Mouse (Mus musculus) neural tube, embryonic 13.5 days (tissue): Measurements from ENCODE around the gene Pip5k1c. TPM values are rescaled to one million over a fixed set of nuclear protein-coding genes. Genes with fewer than 3 reads are reported as not detected.
A peak's percentile ranks its signal among the peaks of the same experiment; 100 is the strongest.

Source experiments
- ATAC-seq: fragments of 200-750 bp; cut with Nextera tagmentation; 2 replicates; pipeline ENCODE4 v1.8.0; 2017; ENCODE audit warnings: low read depth, mild to moderate bottlenecking, moderate TSS enrichment, moderate library complexity
- H3K27ac ChIP-seq: fragments of 300-500 bp; sonication (generic); replicated peaks from 2 replicates; pipeline ENCODE4 v1.5.1; 2015; ENCODE audit warnings: moderate library complexity, mild to moderate bottlenecking, inconsistent platforms
- H3K27me3 ChIP-seq: fragments of 300-500 bp; sonication (generic); 2 replicates; pipeline ENCODE4 v1.6.1; 2015; ENCODE audit warnings: mild to moderate bottlenecking, inconsistent platforms
- H3K36me3 ChIP-seq: fragments of 300-500 bp; sonication (generic); 2 replicates; pipeline ENCODE4 v1.6.1; 2015; ENCODE audit warnings: mild to moderate bottlenecking, inconsistent platforms
- H3K4me1 ChIP-seq: fragments of 300-500 bp; sonication (generic); replicated peaks from 2 replicates; pipeline ENCODE4 v1.6.1; 2015; ENCODE audit warnings: inconsistent platforms
- H3K4me2 ChIP-seq: fragments of 300-500 bp; sonication (generic); 2 replicates; pipeline ENCODE4 v1.6.1; 2015; ENCODE audit warnings: inconsistent platforms, mild to moderate bottlenecking, moderate library complexity
- H3K4me3 ChIP-seq: fragments of 300-500 bp; sonication (generic); 2 replicates; pipeline ENCODE4 v1.5.1; 2015; ENCODE audit warnings: mild to moderate bottlenecking, inconsistent platforms
- H3K9ac ChIP-seq: fragments of 300-500 bp; sonication (generic); 2 replicates; pipeline ENCODE4 v1.6.1; 2015; ENCODE audit warnings: moderate library complexity, mild to moderate bottlenecking, inconsistent platforms
- H3K9me3 ChIP-seq: fragments of 300-500 bp; sonication (generic); 2 replicates; pipeline ENCODE4 v1.6.1; 2016; ENCODE audit warnings: inconsistent platforms
- WGBS: fragments of 180-500 bp; shearing (Covaris S2); methylation state at CpG from one replicate; pipeline ENCODE4 v1.1.7; 2015; 5-methylcytosine and 5-hydroxymethylcytosine counted together
- polyA plus RNA-seq: library from polyadenylated mRNA; unstranded; fragments of >200 nt; fragmentation: Nextera tagmentation; extraction: Ambion mirVana; gene quantifications from 2 replicates; pipeline ENCODE4 v1.2.1, GENCODE M21; 2015

Gene Pip5k1c
- polyA plus RNA-seq, 1 experiment from 2014 or later: 102 TPM

DNA sequence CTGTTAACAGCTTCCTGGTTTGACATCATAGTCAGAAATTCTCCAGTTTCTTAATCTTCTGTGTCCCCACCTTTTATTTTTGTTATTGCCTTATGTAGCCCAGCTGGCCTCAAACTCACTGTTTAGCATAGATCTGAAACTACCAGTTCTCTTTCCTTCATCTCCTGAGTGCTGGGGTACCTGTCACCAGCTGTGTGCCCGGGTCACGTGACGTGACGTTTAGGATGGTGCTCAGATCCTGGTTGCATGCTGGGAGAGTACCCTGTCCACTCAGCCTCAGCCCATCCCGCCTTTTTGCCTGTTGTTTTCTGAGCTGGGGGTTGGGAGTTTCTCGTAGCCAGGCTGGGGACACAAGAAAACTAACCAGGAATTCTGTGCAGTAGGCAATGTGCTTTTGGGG lies 4.5 kb downstream of the Pip5k1c start:
- ATAC-seq: no peak
- H3K4me2 ChIP-seq: no peak overlapping the region
- 79% methylated on average over 6 of the region's 6 CpGs for WGBS
- 0 out of 2 replicates have a peak overlapping the region, but pooled peaks have one; percentile 56 for H3K27ac ChIP-seq
- H3K9ac ChIP-seq: no peak overlapping the region
- no peaks in the 10 kb centered on the region for H3K9me3 ChIP-seq
- no peaks in the 10 kb centered on the region for H3K27me3 ChIP-seq
- peaks cover 56% of the 10 kb centered on the region for H3K4me1 ChIP-seq
- H3K36me3 ChIP-seq: 0 out of 2 replicates have a peak, but pooled peaks cover 2% of the 10 kb centered on the region
- H3K4me3 ChIP-seq: no peak overlapping the region

DNA sequence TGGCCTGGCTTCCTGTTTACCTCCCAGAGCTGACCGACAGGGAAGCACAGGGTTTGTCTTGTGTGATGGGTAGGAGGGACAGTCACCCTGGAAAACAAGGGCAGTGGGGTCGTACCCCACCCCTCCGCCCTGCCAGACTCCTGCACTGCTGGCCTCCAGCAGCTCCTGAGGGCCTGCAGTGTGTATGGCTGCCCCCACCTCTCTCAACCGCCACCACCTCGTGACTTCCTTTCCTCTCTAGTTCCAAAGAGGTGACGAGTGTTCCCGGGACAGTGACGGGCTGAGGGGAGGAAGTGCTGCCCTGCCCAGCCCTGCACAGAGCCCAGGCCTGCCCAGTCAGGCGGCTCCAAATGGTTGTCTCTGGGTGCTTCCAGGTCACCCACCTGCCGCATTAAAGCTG lies 5.1 kb downstream of the Pip5k1c start:
- Histone ChIP-seq H3K9ac (no peak overlapping the region), H3K4me1 (peaks cover 62% of the 10 kb centered on the region), H3K36me3 (0 out of 2 replicates have a peak, but pooled peaks cover 2% of the 10 kb centered on the region), H3K9me3 (no peaks in the 10 kb centered on the region), H3K4me3 (no peak overlapping the region), H3K27me3 (no peaks in the 10 kb centered on the region), H3K4me2 (no peak overlapping the region), H3K27ac (0 out of 2 replicates have a peak overlapping the region, but pooled peaks have one; percentile 56)
- ATAC-seq: no peak
- 69% methylated on average over 10 of the region's 10 CpGs for WGBS

DNA sequence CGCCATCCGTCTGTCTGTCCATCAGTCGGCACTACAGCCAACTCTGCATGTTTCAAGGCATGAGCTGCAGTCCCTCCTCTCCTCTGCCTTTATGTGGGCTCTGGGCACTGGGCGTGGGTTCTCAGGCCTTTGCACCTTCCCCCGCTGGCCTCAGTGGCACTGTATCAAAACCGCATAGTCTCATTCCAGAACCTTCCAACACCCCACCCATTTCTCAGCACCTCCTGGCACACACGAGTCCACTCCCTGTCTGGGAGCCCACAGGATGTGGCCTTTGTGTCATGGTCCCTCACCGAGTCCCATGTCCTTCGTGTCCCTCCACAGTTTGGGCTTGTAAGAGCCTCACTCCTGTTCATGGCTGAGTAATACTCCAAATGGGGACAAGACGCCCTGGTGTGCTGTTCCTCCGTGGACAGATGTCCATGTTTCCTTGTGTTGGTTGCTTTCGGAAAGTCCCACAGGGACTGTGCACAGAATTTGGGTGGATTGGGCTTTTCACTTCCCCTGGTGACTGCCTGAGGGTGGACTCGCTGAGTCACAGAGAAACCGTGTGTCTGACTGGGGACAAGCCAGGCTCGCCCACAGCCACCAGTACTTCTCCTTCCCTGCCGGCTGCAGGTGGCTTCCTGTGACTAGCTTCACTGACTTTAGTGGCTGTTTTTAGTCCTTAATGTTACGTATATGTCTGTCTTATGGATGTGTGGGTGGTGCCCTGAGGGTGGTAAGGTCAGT lies 5.8 kb downstream of the Pip5k1c start:
- Histone ChIP-seq H3K27ac (no peak overlapping the region), H3K36me3 (0 out of 2 replicates have a peak, but pooled peaks cover 2% of the 10 kb centered on the region), H3K4me2 (no peak overlapping the region), H3K27me3 (no peaks in the 10 kb centered on the region), H3K9ac (no peak overlapping the region), H3K4me1 (peaks cover 67% of the 10 kb centered on the region), H3K4me3 (no peak overlapping the region), H3K9me3 (no peaks in the 10 kb centered on the region)
- ATAC-seq: no peak
- 96% methylated on average over 17 of the region's 17 CpGs for WGBS

DNA sequence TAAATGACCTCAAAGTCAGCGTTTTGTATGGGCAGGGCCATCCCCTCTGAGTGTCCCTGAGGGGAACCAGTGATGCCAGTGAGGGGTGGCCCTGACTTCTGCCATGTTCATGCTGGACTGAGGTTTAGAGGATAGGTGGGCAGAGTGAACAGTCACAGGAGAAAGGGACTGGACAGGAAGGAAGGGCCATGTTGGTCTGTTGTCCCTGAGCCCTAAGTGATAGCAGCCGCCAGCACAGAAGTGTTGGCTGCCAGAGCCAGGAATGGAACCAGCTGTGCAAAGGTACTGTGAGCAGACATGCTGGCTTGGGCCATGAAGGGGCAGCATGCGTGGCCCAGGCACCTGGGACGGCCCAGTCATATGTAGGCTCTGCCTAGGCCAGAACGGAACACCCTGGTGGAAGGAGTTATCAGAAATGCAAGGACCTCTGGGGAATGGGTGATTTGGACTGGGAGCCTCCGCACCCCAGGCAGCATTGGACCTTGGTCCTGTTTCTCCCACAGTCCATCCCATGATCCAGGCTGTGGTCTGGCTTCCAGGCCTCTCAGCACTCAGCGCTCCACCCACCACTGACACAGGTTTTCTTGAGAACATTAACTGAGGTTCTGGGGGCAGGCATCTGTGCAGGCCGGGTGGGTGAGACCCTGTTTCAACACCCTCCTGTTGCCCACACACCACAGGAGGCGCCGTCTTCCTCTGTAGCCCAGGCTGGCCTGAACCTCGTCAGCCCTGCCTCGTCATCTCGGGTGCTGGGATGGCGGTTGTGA lies 7.0 kb downstream of the Pip5k1c start:
- Histone ChIP-seq H3K9ac (0 out of 2 replicates have a peak overlapping the region, but pooled peaks have one; percentile 41), H3K36me3 (0 out of 2 replicates have a peak, but pooled peaks cover 2% of the 10 kb centered on the region), H3K4me2 (no peak overlapping the region), H3K27ac (no peak overlapping the region), H3K9me3 (no peaks in the 10 kb centered on the region), H3K27me3 (no peaks in the 10 kb centered on the region), H3K4me1 (peaks cover 58% of the 10 kb centered on the region), H3K4me3 (no peak overlapping the region)
- no peak for ATAC-seq
- 91% methylated on average over 14 of the region's 14 CpGs for WGBS

DNA sequence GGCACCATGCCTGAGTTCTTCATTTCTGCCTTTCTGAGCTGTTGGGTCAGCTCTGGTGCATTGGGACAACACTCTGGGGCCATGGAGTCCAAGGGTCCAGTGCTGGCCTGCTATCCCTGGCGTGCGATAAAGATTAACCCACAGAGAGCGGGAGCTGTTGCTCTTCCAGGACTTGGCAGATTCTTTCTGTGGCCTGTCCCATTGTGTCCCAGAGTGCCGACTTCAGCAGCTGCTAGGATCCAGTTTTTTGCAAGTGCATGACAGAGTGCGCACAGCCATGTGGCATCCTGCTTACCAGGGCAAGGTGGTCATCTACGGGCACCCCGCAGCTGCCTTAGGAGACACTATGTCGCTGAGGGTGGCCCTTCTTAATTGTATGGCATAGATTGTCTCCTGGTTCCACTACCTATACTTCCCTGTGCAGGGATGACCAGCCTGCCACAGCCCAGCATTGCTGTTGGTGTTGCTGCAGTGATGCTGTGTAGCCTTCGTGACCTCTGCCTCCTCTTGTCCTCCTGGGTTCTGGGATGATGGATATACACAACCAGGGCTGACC lies 7.7 kb downstream of the Pip5k1c start:
- Histone ChIP-seq H3K4me3 (no peak overlapping the region), H3K27me3 (no peaks in the 10 kb centered on the region), H3K9me3 (no peaks in the 10 kb centered on the region), H3K9ac (0 out of 2 replicates have a peak overlapping the region, but pooled peaks have one; percentile 41), H3K27ac (no peak overlapping the region), H3K36me3 (peaks cover 2% of the 10 kb centered on the region; the same call in 1 of the 2 replicates), H3K4me1 (peaks cover 51% of the 10 kb centered on the region), H3K4me2 (no peak overlapping the region)
- 87% methylated on average over 9 of the region's 9 CpGs for WGBS
- ATAC-seq: no peak

DNA sequence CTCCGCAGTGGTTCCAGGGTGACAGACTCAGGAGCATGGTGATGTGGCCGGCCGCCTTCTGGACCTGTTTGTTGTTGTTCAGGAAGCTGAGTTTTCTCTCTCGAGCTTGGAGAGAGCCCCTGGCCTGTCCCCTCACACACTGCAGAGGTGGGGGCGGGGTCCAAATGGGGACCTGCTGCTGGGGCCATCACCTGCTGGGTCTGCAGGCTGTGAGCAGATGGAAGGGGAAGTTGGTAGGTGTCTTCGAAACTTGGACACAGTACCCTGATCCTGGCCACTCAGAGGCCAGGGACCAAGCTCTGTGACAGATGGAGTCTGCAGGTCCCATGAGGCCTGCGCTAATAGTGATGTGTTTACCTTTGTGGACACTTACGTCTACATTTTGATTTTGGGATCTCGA lies 8.6 kb downstream of the Pip5k1c start:
- no peak overlapping the region for H3K27ac ChIP-seq
- H3K36me3 ChIP-seq: peaks cover 11% of the 10 kb centered on the region
- no peak overlapping the region for H3K9ac ChIP-seq
- no peaks in the 10 kb centered on the region for H3K9me3 ChIP-seq
- H3K27me3 ChIP-seq: no peaks in the 10 kb centered on the region
- H3K4me2 ChIP-seq: no peak overlapping the region
- 84% methylated on average over 9 of the region's 9 CpGs for WGBS
- no peak overlapping the region for H3K4me3 ChIP-seq
- H3K4me1 ChIP-seq: peaks cover 43% of the 10 kb centered on the region
- ATAC-seq: no peak

DNA sequence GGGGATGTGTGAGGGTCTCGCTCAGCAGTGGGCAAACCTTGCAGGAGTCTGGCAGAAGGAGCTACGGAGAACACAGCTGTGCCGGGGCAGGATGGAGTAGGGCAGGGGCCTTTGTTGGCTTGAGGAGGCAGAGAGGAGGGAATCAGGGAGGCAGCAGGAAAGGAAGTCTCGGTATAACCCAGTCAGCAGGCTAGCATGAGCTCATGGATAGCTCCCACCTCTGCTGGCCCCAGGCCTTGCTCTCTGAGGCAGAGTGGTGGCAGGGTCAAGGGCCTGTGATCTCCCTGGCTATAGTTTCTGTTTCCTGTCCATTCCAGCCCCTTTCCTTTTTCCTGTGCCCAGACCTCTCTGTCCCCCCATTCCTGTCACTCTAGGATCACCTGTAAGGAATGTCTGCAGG lies 9.5 kb downstream of the Pip5k1c start:
- H3K4me3 ChIP-seq: no peak overlapping the region
- peaks cover 18% of the 10 kb centered on the region for H3K36me3 ChIP-seq
- WGBS: 60% methylated on average over 4 of the region's 4 CpGs
- H3K27ac ChIP-seq: peak overlapping the region; percentile 24
- no peaks in the 10 kb centered on the region for H3K27me3 ChIP-seq
- peaks cover 43% of the 10 kb centered on the region for H3K4me1 ChIP-seq
- no peaks in the 10 kb centered on the region for H3K9me3 ChIP-seq
- H3K9ac ChIP-seq: peak overlapping the region; percentile 0; the same call in 1 of the 2 replicates
- H3K4me2 ChIP-seq: no peak overlapping the region
- ATAC-seq: no peak

DNA sequence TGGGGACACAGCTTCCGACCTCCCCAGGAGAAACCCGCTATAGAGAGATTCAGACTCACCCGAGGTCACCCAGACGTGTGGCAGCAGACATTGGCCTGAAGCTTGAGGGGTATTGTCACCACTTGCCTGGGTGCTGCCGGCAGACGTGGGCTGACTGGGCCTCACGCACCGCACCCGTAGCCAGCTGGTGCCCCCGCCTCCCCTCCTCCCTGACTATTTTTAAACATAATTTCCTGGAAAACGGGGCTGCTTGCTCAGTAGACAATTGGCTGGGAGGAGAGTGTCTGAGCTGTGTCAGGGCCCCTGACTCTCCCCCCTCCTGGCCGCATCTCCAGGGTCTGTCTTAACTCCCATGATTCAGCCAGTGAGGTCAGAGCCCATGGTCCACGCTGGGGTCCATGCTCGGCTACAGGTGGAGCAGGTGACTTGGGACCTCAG lies 10.0 kb downstream of the Pip5k1c start:
- Histone ChIP-seq H3K9ac (peak overlapping the region; percentile 8; the same call in 1 of the 2 replicates), H3K4me3 (no peak overlapping the region), H3K27ac (no peak overlapping the region; the same call in 1 of the 2 replicates), H3K4me1 (peaks cover 43% of the 10 kb centered on the region), H3K9me3 (no peaks in the 10 kb centered on the region), H3K4me2 (no peak overlapping the region), H3K27me3 (no peaks in the 10 kb centered on the region), H3K36me3 (peaks cover 24% of the 10 kb centered on the region)
- 64% methylated on average over 14 of the region's 14 CpGs for WGBS
- ATAC-seq: no peak

DNA sequence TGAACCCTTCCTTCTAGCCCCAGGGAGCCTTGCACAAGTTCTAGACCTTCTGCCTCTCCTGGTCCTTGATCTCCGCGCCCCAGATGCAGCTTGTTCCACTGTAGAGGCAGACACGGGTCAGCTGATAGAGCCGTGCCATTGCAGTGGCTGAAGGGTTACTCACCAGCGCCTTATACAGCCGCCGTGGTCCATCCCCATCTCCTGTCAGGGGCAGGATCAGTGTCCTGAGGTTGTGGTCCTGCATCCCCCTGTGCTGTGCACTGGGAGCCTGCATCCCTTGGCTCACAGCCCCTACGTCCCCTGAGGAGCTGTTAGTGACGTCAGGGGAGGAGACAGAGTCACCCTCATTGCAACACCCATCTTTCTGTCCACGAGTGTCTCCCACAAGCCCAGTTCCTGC lies 10.5 kb downstream of the Pip5k1c start:
- H3K4me1 ChIP-seq: peaks cover 43% of the 10 kb centered on the region
- H3K27ac ChIP-seq: no peak overlapping the region; the same call in 1 of the 2 replicates
- H3K9me3 ChIP-seq: no peaks in the 10 kb centered on the region
- no peaks in the 10 kb centered on the region for H3K27me3 ChIP-seq
- no peak for ATAC-seq
- H3K4me3 ChIP-seq: no peak overlapping the region
- no peak overlapping the region for H3K4me2 ChIP-seq
- WGBS: 73% methylated on average over 10 of the region's 10 CpGs
- H3K36me3 ChIP-seq: peaks cover 28% of the 10 kb centered on the region
- H3K9ac ChIP-seq: 0 out of 2 replicates have a peak overlapping the region, but pooled peaks have one; percentile 8

DNA sequence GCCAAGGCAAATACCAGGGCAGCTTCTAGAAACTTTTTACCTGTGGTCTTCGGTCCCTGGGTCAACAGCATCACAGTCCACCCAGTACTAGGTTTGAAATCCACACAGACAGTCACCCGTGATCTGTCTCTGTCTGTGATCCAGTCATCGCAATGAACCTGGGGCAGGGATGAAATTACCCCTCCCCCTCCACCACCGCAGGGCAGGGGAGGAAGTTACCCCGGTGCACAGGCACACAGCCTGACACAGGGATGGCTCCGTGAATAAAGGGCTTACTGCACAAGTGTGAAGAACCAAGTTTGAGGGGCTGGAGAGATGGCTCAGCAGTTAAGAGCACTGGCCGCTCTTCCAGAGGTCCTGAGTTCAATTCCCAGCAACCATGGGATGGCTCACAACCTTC lies 11.0 kb downstream of the Pip5k1c start:
- no peak overlapping the region; the same call in 1 of the 2 replicates for H3K27ac ChIP-seq
- H3K4me2 ChIP-seq: no peak overlapping the region
- ATAC-seq: no peak
- WGBS: 77% methylated on average over 7 of the region's 7 CpGs
- peaks cover 33% of the 10 kb centered on the region for H3K36me3 ChIP-seq
- H3K9me3 ChIP-seq: no peaks in the 10 kb centered on the region
- peaks cover 43% of the 10 kb centered on the region for H3K4me1 ChIP-seq
- no peak overlapping the region for H3K4me3 ChIP-seq
- no peaks in the 10 kb centered on the region for H3K27me3 ChIP-seq
- H3K9ac ChIP-seq: no peak overlapping the region

DNA sequence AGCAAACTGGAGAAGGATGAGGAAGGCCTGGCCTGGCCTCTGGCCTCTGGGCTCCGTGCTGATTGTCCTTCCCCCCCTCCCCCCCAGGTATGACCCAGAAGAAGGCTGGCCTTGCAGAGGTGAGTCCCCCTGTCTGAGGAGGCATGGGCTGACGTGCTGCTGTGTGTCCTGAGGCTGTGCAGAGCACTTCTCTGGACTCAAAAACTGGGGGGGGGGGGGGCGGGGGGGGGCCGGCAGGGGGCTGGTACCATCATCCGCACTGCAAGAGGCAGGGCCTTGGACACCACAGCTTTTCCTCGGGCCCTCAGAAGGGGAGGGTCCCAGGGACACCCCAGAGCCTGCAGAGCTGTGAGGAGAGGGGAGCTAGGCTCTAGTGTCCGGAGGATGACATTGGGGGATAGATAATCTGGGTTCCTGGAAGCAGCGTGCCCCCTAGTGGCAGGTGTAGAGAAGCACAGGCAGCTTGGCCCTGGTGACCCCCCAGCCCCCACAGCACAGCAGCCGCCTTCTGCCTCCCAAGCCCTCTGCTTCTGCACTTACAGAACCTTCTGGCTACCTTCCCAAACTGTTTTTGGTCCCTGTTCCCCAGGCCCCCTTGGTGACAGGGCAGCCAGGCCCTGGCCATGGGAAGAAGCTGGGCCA lies 12.0 kb downstream of the Pip5k1c start:
- Histone ChIP-seq H3K4me3 (no peak overlapping the region), H3K9ac (no peak overlapping the region), H3K27ac (no peak overlapping the region), H3K27me3 (no peaks in the 10 kb centered on the region), H3K36me3 (peaks cover 43% of the 10 kb centered on the region), H3K9me3 (no peaks in the 10 kb centered on the region), H3K4me1 (peaks cover 38% of the 10 kb centered on the region), H3K4me2 (no peak overlapping the region)
- WGBS: 26% methylated on average over 7 of the region's 9 CpGs
- no peak for ATAC-seq
